Mouse (Mus musculus) lung, adult 2 months (tissue): ENCODE data around the gene Srgap1.

Experiments
- CTCF ChIP-seq: fragments of 200-500 bp; IDR thresholded peaks from 2 replicates; pipeline ENCODE4 v1.5.1; 2011; ENCODE audit warnings: mild to moderate bottlenecking, low read length, control low read depth; ENCODE audit not compliant: insufficient read depth
- POLR2A ChIP-seq: fragments of 200-500 bp; IDR thresholded peaks from 2 replicates; pipeline ENCODE4 v1.6.1; 2011; ENCODE audit warnings: low read depth, mild to moderate bottlenecking, control low read depth, low read length, borderline replicate concordance; ENCODE audit errors: extremely low read depth

GRCm38 (mm10) chr10:121849496-121849895 is 197.6 kb downstream of the Srgap1 start:
- TF ChIP-seq CTCF (no peak), POLR2A (no peak)
